Mouse (Mus musculus) brain, adult 2 months (tissue): ENCODE results near the gene Ybx3.

Experiments used
- DNase-seq: peaks from one replicate; pipeline ENCODE4 v3.0.0; 2011; ENCODE audit warnings: low read depth, low spot score

Ybx3 gene

DNA sequence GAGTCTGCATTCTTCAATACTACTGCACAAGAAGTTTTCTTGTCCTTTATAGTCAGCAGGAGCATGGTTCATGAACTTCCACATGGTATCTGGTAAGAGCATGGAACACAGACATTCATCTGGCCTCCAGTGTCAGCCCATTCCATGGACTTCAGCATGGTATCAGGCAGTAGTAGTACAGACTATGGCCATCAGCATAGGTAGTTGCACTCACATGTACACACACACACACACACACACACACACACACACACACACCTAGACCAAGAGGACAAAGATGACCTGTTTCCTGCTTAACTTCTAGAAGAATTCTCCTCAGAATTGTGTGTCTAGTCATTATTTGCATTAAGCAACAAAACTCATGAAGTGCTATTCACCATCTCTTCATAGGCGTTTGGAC is 49.5 kb downstream of the Ybx3 start:
- DNase-seq, result no peak

GRCm38 (mm10) chr6:131327076-131327475 is 61.2 kb downstream of the Ybx3 start:
- DNase-seq, result peak; percentile 2

- DNase-seq, result no peak
Observed at GRCm38 (mm10) chr6:131321854-131322639, 66.2 kb downstream of the Ybx3 start.

DNA sequence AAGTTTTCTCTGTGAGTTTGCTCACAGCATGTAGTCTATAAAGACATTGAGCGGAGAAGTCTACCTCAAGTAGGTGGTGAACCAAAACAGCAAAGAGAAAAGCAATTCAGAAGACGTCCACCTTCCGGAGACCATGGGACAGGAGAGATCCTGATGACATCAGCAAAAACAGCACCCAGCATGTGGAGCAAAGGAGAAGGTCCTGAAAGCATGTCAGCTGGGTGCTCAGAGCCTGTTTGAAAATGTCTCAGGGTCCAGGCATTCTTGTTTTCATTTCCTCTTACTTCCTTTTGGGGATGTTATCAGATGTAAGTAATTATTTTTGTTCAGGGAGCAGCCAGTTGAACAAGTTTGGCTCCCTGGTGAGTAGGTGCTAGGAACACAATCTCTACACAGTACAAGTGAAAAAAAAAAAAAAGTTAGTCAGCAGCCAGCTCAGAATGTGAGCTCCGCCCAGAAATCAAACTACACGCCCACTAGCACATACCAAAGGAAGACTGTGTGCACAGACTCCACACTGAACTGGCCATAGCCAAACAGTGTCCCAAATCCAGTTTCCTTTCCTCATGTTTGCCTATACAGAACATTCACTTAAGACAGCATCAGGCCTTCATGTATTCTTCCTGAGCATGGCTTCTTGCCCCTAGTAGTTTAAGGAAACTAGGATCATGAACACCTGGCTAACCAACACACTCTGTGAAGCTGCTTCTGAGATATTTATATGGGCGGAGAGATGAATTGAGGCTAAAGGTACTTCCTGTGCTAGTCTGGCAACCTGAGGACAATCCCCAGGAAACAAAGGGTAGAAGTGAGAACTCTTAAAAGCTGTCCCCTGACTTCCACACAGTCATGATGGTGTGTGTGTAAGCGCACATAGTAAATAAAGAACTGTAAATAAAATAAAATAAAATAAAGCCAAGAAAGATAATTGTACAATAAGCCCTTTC is 71.8 kb downstream of the Ybx3 start:
- DNase-seq, result no peak
